Mouse (Mus musculus) stomach, postnatal 0 days (tissue): ENCODE measurements around the gene Myg1. TPM values are rescaled to one million over a fixed set of nuclear protein-coding genes. Genes with fewer than 3 reads are reported as not detected.
"Not testable (repeated sequence)": the region's sequence is repeated elsewhere in the genome, so short reads cannot be mapped to it uniquely, and the experiment has no call there.

Experiments
- ATAC-seq: fragments of 200-750 bp; cut with Nextera tagmentation; 2 replicates; pipeline ENCODE4 v1.8.0; 2017; ENCODE audit not compliant: low FRiP score, low TSS enrichment
- DNase-seq: peaks from one replicate; pipeline ENCODE4 v3.0.0-alpha.2; 2016; ENCODE audit warnings: low spot score
- H3K27ac ChIP-seq: fragments of 300-500 bp; sonication (generic); replicated peaks from 2 replicates; pipeline ENCODE4 v1.5.1; 2014; ENCODE audit warnings: mild to moderate bottlenecking, control low read depth
- H3K27me3 ChIP-seq: fragments of 300-500 bp; sonication (generic); 2 replicates; pipeline ENCODE4 v1.6.1; 2014; ENCODE audit warnings: low read length; ENCODE audit not compliant: control insufficient read depth, insufficient read depth
- H3K36me3 ChIP-seq: fragments of 300-500 bp; sonication (generic); 2 replicates; pipeline ENCODE4 v1.6.1; 2014; ENCODE audit warnings: low read length, mixed read lengths; ENCODE audit not compliant: control insufficient read depth, insufficient read depth
- H3K4me1 ChIP-seq: fragments of 300-500 bp; sonication (generic); replicated peaks from 2 replicates; pipeline ENCODE4 v1.6.1; 2014; ENCODE audit warnings: antibody characterized with exemption; ENCODE audit not compliant: control insufficient read depth, insufficient read depth
- H3K4me2 ChIP-seq: fragments of 300-500 bp; sonication (generic); replicated peaks from 2 replicates; pipeline ENCODE4 v1.6.1; 2014; ENCODE audit warnings: low read depth, mild to moderate bottlenecking, control low read depth, moderate library complexity
- H3K4me3 ChIP-seq: fragments of 300-500 bp; sonication (generic); 2 replicates; pipeline ENCODE4 v1.5.1; 2014; ENCODE audit warnings: low read depth, low read length, control low read depth
- H3K9ac ChIP-seq: fragments of 300-500 bp; sonication (generic); 2 replicates; pipeline ENCODE4 v1.6.1; 2014; ENCODE audit warnings: mild to moderate bottlenecking, low read length, control low read depth, mixed read lengths
- H3K9me3 ChIP-seq: fragments of 300-500 bp; sonication (generic); 2 replicates; pipeline ENCODE4 v1.6.1; 2016; ENCODE audit warnings: low read length; ENCODE audit not compliant: control insufficient read depth
- CTCF ChIP-seq: IDR thresholded peaks from 2 replicates; pipeline ENCODE4 v1.5.1; 2016; ENCODE audit warnings: antibody characterized with exemption, low read depth, mild to moderate bottlenecking, moderate library complexity
- EP300 ChIP-seq: optimal IDR thresholded peaks from 2 replicates; pipeline ENCODE3; 2016; ENCODE audit warnings: antibody characterized with exemption
- WGBS: fragments of 180-500 bp; shearing (Covaris S2); extraction: QIAGEN DNeasy Blood & Tissue Kit; methylation state at CpG from one replicate; pipeline ENCODE4 v1.1.7; 2014; 5-methylcytosine and 5-hydroxymethylcytosine counted together
- polyA plus RNA-seq: library from polyadenylated mRNA; unstranded; fragments of >200 nt; fragmentation: Nextera tagmentation; extraction: Ambion mirVana; gene quantifications from 2 replicates; pipeline ENCODE4 v1.2.1, GENCODE M21; 2015

Gene Myg1
- polyA plus RNA-seq, 1 experiment from 2014 or later: 44.8 TPM

GRCm38 (mm10) chr15:102316263-102316662, 15.2 kb upstream of the Myg1 start:
- TF ChIP-seq EP300 (no peak), CTCF (peak; percentile 87)
- H3K27ac ChIP-seq: no peak overlapping the region
- DNase-seq: peak; percentile 60
- H3K36me3 ChIP-seq: peaks cover 10% of the 10 kb centered on the region
- 85% methylated on average over 6 of the region's 6 CpGs for WGBS
- no peaks in the 10 kb centered on the region for H3K4me1 ChIP-seq
- H3K4me2 ChIP-seq: no peak overlapping the region
- H3K9me3 ChIP-seq: no peaks in the 10 kb centered on the region
- no peak overlapping the region for H3K4me3 ChIP-seq
- H3K9ac ChIP-seq: no peak overlapping the region
- ATAC-seq: peak; percentile 29
- no peaks in the 10 kb centered on the region for H3K27me3 ChIP-seq

- 81% methylated on average over 12 of the region's 12 CpGs for WGBS
- TF ChIP-seq EP300 (no peak), CTCF (no peak)
These were observed 6.6 kb upstream of the Myg1 start for GRCm38 (mm10) chr15:102324654-102325473.

GRCm38 (mm10) chr15:102326022-102326576, 5.4 kb upstream of the Myg1 start, which contains the start of gene Pfdn5:
Gene Pfdn5 (plus strand): TSS chr15:102326116.
- peak within 1 kb of the TSS; percentile 67 for H3K27ac ChIP-seq
- TF ChIP-seq EP300: no peak
- TF ChIP-seq CTCF: peak; percentile 63
- H3K36me3 ChIP-seq: no peaks in the 10 kb centered on the region; the same call in 1 of the 2 replicates
- H3K4me3 ChIP-seq: peak within 1 kb of the TSS; percentile 82
- H3K4me1 ChIP-seq: 0 out of 2 replicates have a peak, but pooled peaks cover 5% of the 10 kb centered on the region
- H3K27me3 ChIP-seq: no peaks in the 10 kb centered on the region
- DNase-seq: peak; percentile 90
- peak within 1 kb of the TSS; percentile 63 for H3K4me2 ChIP-seq
- H3K9ac ChIP-seq: peak within 1 kb of the TSS; percentile 80
- ATAC-seq: peak; percentile 89
- no peaks in the 10 kb centered on the region for H3K9me3 ChIP-seq
- under 1% methylated on average over 39 of the region's 40 CpGs for WGBS

More at GRCm38 (mm10) chr15:102324654-102325473, 6.6 kb upstream of the Myg1 start:
- ATAC-seq (no peak), DNase-seq (no peak)
- Histone ChIP-seq H3K4me3 (no peak overlapping the region), H3K9ac (no peak overlapping the region), H3K36me3 (peaks cover 4% of the 10 kb centered on the region), H3K27me3 (no peaks in the 10 kb centered on the region), H3K4me2 (no peak overlapping the region; the same call in 1 of the 2 replicates), H3K4me1 (0 out of 2 replicates have a peak, but pooled peaks cover 5% of the 10 kb centered on the region), H3K27ac (no peak overlapping the region), H3K9me3 (no peaks in the 10 kb centered on the region)

- no peak for ATAC-seq
These were observed 4.6 kb upstream of the Myg1 start for GRCm38 (mm10) chr15:102326892-102327291.

GRCm38 (mm10) chr15:102335254-102335653, 3.7 kb downstream of the Myg1 start:
- peaks cover 20% of the 10 kb centered on the region for H3K36me3 ChIP-seq
- ATAC-seq: no peak
- H3K9me3 ChIP-seq: no peaks in the 10 kb centered on the region
- no peak for DNase-seq
- H3K27ac ChIP-seq: no peak overlapping the region
- H3K9ac ChIP-seq: no peak overlapping the region
- H3K27me3 ChIP-seq: no peaks in the 10 kb centered on the region
- peaks cover 9% of the 10 kb centered on the region for H3K4me1 ChIP-seq
- WGBS: 87% methylated on average over 8 of the region's 8 CpGs
- TF ChIP-seq CTCF (no peak), EP300 (no peak)
- H3K4me3 ChIP-seq: no peak overlapping the region
- no peak overlapping the region for H3K4me2 ChIP-seq

More at GRCm38 (mm10) chr15:102326892-102327291, 4.6 kb upstream of the Myg1 start:
- 55% methylated on average over 8 of the region's 8 CpGs for WGBS
- Histone ChIP-seq H3K9ac (peak overlapping the region; percentile 80; the same call in 1 of the 2 replicates), H3K9me3 (no peaks in the 10 kb centered on the region), H3K4me1 (0 out of 2 replicates have a peak, but pooled peaks cover 5% of the 10 kb centered on the region), H3K4me3 (peak overlapping the region; percentile 82), H3K4me2 (peak overlapping the region; percentile 63), H3K27me3 (no peaks in the 10 kb centered on the region), H3K36me3 (no peaks in the 10 kb centered on the region; the same call in 1 of the 2 replicates), H3K27ac (no peak overlapping the region)
- TF ChIP-seq EP300: no peak
- TF ChIP-seq CTCF: no peak
- DNase-seq: no peak

GRCm38 (mm10) chr15:102335925-102336324, 4.4 kb downstream of the Myg1 start:
- DNase-seq, H3K4me3 ChIP-seq, ATAC-seq, H3K9me3 ChIP-seq, H3K9ac ChIP-seq, H3K27me3 ChIP-seq, H3K4me2 ChIP-seq, H3K4me1 ChIP-seq, H3K27ac ChIP-seq: not testable (repeated sequence)
- H3K36me3 ChIP-seq: peaks cover 20% of the 10 kb centered on the region
- TF ChIP-seq CTCF: peak; percentile 60
- WGBS: 89% methylated on average over 5 of the region's 5 CpGs
